24 mouse cellular contexts compared by ENCODE assay signal in genomic region chr10:20437428-20437827, GRCm38 (mm10).
A peak's percentile ranks its signal among the peaks of the same experiment; 100 is the strongest.
DNase-seq lines count a peak whose midpoint lies in the region; ATAC-seq and TF ChIP-seq lines count a peak whose summit lies in the region.
"Had no signal": no experiment of that assay in that cellular context is flagged by ENCODE, and none has a peak within 500 bp of the region (broad histone marks: within the 10 kb centered on the region; RNA-seq: fewer than 3 reads in every experiment).

No protein-coding gene starts in this region.

- H3K4me2 ChIP-seq in hindbrain, embryonic 14.5 days (replicated peaks): no peak overlapping the region
- H3K4me2 ChIP-seq: embryonic facial prominence, embryonic 15.5 days; limb, embryonic 15.5 days; liver, embryonic 15.5 days had no signal

- H3K36me3 ChIP-seq in megakaryocyte, embryonic 14.5 days (replicated peaks; ENCODE audit: low read length): peaks cover 7% of the 10 kb centered on the region
- no peaks in the 10 kb centered on the region for H3K36me3 ChIP-seq in hindbrain, embryonic 14.5 days (replicated peaks; ENCODE audit: control insufficient read depth, insufficient read depth)
- H3K36me3 ChIP-seq: embryonic facial prominence, embryonic 15.5 days; liver, embryonic 15.5 days had no signal

- H3K4me3 ChIP-seq in bone marrow macrophage, adult 2 months (ENCODE audit: insufficient read depth, low read length): no peak overlapping the region
- peak overlapping the region; percentile 81 for H3K4me3 ChIP-seq in megakaryocyte, embryonic 14.5 days (replicated peaks)
- no peak overlapping the region for H3K4me3 ChIP-seq in hindbrain, embryonic 14.5 days (replicated peaks; ENCODE audit: low read length)
- H3K4me3 ChIP-seq: embryonic facial prominence, embryonic 15.5 days; gastrocnemius, adult 2 months; layer of hippocampus, adult 2 months; limb, embryonic 15.5 days; liver, embryonic 15.5 days; myocyte had no signal

- TF ChIP-seq CTCF in bone marrow macrophage, adult 2 months (IDR thresholded peaks at IDR 0.05; ENCODE audit: low read depth, low read length): no peak

- peak; percentile 20 for DNase-seq in CD4-positive, CD25-positive, alpha-beta regulatory T cell, adult 2 months (ENCODE audit: low read depth, low spot score)
- peak; percentile 39 for DNase-seq in 416B (ENCODE audit: low read depth)
- DNase-seq in layer of hippocampus, adult 9-10 months (ENCODE audit: low spot score): no peak
- DNase-seq in left cerebral cortex, adult 11 months (ENCODE audit: low spot score): no peak
- DNase-seq in hindbrain, embryonic 14.5 days (ENCODE audit: low spot score): no peak
- DNase-seq: adrenal gland, postnatal 10 days; cerebellum, postnatal 10 days; gastrocnemius, adult 2 months; heart, adult 18-20 months; heart, postnatal 4 days; kidney, adult 18-20 months; kidney, postnatal 14 days; midbrain, embryonic 14.5 days; thymus, postnatal 25 days had no signal

- peak overlapping the region; percentile 64 for H3K27ac ChIP-seq in bone marrow macrophage, adult 2 months (ENCODE audit: insufficient read depth, low read depth, low read length)
- no peak overlapping the region for H3K27ac ChIP-seq in hindbrain, embryonic 14.5 days
- H3K27ac ChIP-seq: embryonic facial prominence, embryonic 15.5 days; gastrocnemius, adult 2 months; hindbrain, postnatal 0 days; layer of hippocampus, adult 2 months; limb, embryonic 15.5 days; liver, embryonic 15.5 days had no signal

- no peak overlapping the region for H3K9ac ChIP-seq in hindbrain, embryonic 14.5 days
- H3K9ac ChIP-seq: embryonic facial prominence, embryonic 15.5 days; limb, embryonic 15.5 days; liver, embryonic 15.5 days had no signal

- no peaks in the 10 kb centered on the region for H3K9me3 ChIP-seq in megakaryocyte, embryonic 14.5 days
- H3K9me3 ChIP-seq in hindbrain, embryonic 14.5 days (ENCODE audit: control insufficient read depth, low read length): no peaks in the 10 kb centered on the region
- H3K9me3 ChIP-seq: embryonic facial prominence, embryonic 15.5 days; limb, embryonic 15.5 days; liver, embryonic 15.5 days had no signal

- 94% methylated on average over 9 of the region's 9 CpGs for WGBS in hindbrain, embryonic 14.5 days

- no peak for TF ChIP-seq POLR2A in bone marrow macrophage, adult 2 months (IDR thresholded peaks at IDR 0.05; ENCODE audit: borderline replicate concordance, low read depth, low read length)

- no peaks in the 10 kb centered on the region for H3K27me3 ChIP-seq in megakaryocyte, embryonic 14.5 days (replicated peaks)
- no peaks in the 10 kb centered on the region for H3K27me3 ChIP-seq in hindbrain, embryonic 14.5 days (ENCODE audit: control insufficient read depth, insufficient read depth, low read length)
- H3K27me3 ChIP-seq: embryonic facial prominence, embryonic 15.5 days; limb, embryonic 15.5 days; liver, embryonic 15.5 days had no signal

- ATAC-seq in CD4-positive, CD25-positive, alpha-beta regulatory T cell, adult 4 months: no peak
- no peak for ATAC-seq in hindbrain, embryonic 14.5 days (ENCODE audit: low FRiP score)
- ATAC-seq: hindbrain, postnatal 0 days; Patski had no signal

- H3K4me1 ChIP-seq in bone marrow macrophage, adult 2 months (ENCODE audit: control insufficient read depth, insufficient read depth, low read length): peaks cover 14% of the 10 kb centered on the region
- H3K4me1 ChIP-seq in megakaryocyte, embryonic 14.5 days: peaks cover 34% of the 10 kb centered on the region
- no peaks in the 10 kb centered on the region for H3K4me1 ChIP-seq in hindbrain, embryonic 14.5 days (replicated peaks; ENCODE audit: control insufficient read depth, insufficient read depth, low read length)
- H3K4me1 ChIP-seq: embryonic facial prominence, embryonic 15.5 days; limb, embryonic 15.5 days; liver, embryonic 15.5 days had no signal

Comparison
In these comparisons a context has a peak if more than half of its experiments do, and no peak if none do; other contexts are left out.
1. DNase-seq: peak in CD4-positive, CD25-positive, alpha-beta regulatory T cell, adult 2 months (single experiment) and 416B (single experiment); none in layer of hippocampus, adult 9-10 months (single experiment), left cerebral cortex, adult 11 months (single experiment) and hindbrain, embryonic 14.5 days (single experiment).